Mouse (Mus musculus) brown adipose tissue, adult 24 weeks (tissue): Measurements from ENCODE around the gene Spsb4. TPM values are rescaled to one million over a fixed set of nuclear protein-coding genes. Genes with fewer than 3 reads are reported as not detected.
A peak's percentile ranks its signal among the peaks of the same experiment; 100 is the strongest.

Source experiments
- H3K27ac ChIP-seq: fragments of 200-500 bp; replicated peaks from 2 replicates; pipeline ENCODE4 v1.5.1; 2012; ENCODE audit warnings: low read depth, mild to moderate bottlenecking, low read length
- H3K4me1 ChIP-seq: fragments of 200-500 bp; 2 replicates; pipeline ENCODE4 v1.6.1; 2012; ENCODE audit warnings: low read length, mixed read lengths; ENCODE audit not compliant: control insufficient read depth, insufficient read depth, insufficient read length
- H3K4me3 ChIP-seq: fragments of 200-500 bp; 2 replicates; pipeline ENCODE4 v1.5.1; 2012; ENCODE audit warnings: low read depth, mild to moderate bottlenecking, low read length, moderate library complexity; ENCODE audit not compliant: insufficient read depth
- polyA plus RNA-seq: library from polyadenylated mRNA; stranded (reverse); fragments of >200 nt; gene quantifications from 2 replicates; pipeline ENCODE4 v1.2.4, GENCODE M21; 2012; ENCODE audit not compliant: missing spikeins, insufficient read depth, insufficient read length

The Spsb4 gene
- polyA plus RNA-seq: not detected in 2 replicates

DNA sequence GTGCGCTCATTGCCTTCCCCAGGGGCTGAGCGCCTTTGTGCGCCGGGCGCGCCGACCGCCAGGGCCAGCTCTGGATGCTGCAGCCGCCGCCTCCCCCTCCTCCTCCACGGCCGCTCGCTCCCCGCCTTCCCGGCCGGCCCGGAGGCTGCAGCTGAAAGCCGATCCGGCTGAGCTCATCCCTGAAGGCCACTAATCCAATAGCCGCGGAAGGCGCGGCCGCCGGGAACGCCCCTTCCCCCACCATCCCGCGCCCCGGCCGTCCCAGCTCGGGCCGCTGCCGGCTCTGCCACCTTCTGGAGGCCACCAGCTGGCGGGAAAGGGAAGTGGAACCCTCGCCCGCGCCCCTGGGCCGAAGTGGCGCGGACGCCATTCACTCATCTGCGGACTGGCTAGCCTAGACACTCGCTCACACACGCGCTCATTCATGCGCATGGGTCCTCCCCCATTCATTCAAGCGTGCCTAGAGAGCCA is at the start of gene Spsb4:
TSS of gene Spsb4 (minus strand) at position 167 of the 471 bp plus-strand sequence.
- no peaks in the 10 kb centered on the region; the same call in 1 of the 2 replicates for H3K4me1 ChIP-seq
- peak within 1 kb of the TSS; percentile 46 for H3K4me3 ChIP-seq
- H3K27ac ChIP-seq: no peak within 1 kb of the TSS

DNA sequence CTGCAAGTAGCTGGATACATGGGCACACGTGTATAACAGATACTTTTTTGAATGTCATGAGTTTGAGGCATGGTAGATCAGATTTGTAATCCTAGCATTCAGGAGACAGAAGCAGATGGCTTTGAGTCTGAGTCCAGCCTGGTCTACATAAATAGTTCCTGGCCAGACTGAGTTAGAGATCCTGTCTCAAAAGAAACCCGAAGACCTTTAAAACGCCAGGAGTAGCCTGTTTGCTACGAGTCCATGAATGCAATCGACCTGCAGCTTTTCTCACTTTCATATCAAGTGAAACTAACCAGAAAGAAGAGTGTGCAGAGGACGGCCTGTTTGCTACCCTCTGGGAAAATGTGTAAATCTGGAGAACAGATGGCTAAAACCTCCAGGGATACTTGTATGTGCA is 49.1 kb upstream of the Spsb4 start:
- Histone ChIP-seq H3K4me3 (no peak overlapping the region), H3K27ac (no peak overlapping the region), H3K4me1 (no peaks in the 10 kb centered on the region)

DNA sequence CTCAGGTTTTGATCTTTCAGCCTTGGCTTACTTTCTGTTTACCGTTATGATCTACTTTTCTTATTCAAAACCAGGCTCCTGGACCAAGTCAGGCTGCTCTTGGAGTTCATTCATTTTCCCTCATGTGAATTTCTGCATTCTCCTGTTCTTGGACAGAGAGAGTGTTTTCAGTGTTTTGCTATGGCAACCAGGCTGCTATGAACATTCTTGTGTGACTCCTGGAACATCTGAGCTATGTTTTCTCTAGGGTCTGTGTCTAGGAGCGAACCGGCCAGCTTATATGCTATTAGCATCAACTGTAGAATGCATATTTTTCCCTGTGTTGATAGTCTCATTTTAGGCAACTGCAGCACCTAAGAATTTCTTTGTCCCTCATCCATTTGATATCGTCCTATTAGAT is 47.2 kb upstream of the Spsb4 start:
- H3K27ac ChIP-seq: no peak overlapping the region
- H3K4me1 ChIP-seq: no peaks in the 10 kb centered on the region
- H3K4me3 ChIP-seq: no peak overlapping the region

DNA sequence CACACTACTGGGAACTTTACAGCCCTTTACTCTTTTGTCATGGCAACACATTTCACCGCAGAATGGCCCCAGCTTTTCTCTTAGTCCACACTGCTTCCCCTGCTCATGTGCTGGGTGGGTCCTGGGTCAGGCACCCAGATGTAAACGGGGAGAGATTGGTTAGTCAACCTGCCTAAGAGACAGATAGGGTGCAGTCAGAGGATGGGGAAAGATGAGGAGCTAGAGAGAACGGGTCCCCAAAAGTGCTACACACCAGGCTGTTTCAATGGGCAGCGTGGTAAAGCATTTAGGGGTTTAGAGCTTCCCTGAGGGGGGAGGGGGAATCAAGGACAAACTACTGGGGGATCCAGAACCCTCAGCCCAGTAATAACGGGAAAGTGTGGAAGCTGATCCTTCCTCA is 46.6 kb upstream of the Spsb4 start:
- H3K4me1 ChIP-seq: no peaks in the 10 kb centered on the region
- H3K27ac ChIP-seq: no peak overlapping the region
- no peak overlapping the region for H3K4me3 ChIP-seq

DNA sequence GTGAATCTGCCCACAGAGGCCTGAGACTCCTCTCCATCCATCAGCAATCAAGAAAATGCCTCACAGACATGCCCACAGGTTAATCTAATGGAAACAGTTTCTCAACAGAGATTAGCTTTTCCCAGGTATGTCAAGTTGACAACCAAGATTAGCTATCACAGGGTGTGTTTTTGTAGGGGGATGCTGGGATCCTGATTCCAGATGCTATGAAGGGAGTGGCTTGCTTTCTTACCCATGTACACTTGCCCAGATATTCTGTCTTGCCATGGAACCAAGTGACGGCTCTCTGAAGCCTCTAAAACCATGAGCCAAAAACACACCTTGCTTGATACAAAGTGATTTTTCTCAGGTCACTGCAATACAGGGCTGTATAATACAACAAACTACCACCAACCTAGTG is 45.5 kb upstream of the Spsb4 start:
- H3K4me3 ChIP-seq: no peak overlapping the region
- H3K27ac ChIP-seq: no peak overlapping the region
- H3K4me1 ChIP-seq: no peaks in the 10 kb centered on the region

DNA sequence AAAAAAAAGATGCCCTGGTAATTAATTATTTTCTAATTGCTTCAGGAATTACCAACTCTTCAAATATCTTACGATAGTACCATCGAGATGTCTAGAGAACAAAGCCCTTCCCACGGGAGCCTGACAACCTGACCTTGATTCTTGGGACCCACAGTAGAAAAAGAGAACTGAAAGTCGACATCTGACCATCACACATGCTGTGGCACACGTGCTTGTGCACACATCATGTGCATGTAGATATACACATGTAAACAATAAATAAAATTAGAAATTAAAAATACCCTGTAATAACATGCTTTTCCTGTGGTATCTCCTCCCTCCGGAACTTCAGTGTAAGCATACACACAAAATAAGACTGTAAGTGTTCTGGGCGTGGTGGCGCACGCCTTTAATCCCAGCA is 43.1 kb upstream of the Spsb4 start:
- Histone ChIP-seq H3K4me1 (no peaks in the 10 kb centered on the region), H3K4me3 (no peak overlapping the region), H3K27ac (no peak overlapping the region)

DNA sequence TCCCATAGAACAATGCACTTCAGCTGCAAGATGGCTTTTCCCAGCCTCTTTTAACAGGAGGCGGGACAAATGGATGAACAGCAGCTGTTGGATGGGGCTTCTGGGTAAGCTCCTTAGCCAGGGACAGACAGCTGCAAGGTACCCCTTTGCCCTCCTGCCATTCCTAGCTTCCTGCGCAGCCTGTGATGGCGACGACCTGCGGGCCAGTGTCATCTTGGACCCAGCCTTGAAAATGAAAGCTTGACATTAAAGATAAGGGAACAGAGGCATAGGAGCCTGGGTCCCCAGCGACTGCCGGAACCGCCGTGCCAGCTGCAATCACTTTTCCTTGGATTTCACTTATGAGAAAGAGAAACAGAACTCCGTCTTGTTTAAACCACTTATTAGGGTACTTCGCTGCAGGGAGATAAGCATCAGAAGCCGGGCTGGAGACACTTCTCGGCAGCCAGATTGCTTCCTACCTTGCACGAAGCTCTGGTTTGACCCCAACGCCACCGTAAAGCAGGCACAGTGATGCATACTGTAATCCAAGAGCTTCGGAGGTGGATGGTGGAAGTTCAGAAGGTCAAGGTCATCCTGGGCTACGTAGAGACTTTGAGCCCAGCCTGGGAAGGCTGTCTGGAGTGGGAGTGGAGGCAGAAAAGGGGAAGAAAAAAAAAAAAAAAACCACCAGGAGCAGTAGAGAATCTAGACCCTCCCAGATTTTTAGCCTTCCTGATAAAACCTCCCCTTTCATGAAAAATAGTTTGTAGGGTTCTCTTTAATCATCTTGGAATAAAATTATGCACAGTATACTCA is 38.1 kb upstream of the Spsb4 start:
- Histone ChIP-seq H3K27ac (no peak overlapping the region), H3K4me1 (no peaks in the 10 kb centered on the region), H3K4me3 (no peak overlapping the region)

DNA sequence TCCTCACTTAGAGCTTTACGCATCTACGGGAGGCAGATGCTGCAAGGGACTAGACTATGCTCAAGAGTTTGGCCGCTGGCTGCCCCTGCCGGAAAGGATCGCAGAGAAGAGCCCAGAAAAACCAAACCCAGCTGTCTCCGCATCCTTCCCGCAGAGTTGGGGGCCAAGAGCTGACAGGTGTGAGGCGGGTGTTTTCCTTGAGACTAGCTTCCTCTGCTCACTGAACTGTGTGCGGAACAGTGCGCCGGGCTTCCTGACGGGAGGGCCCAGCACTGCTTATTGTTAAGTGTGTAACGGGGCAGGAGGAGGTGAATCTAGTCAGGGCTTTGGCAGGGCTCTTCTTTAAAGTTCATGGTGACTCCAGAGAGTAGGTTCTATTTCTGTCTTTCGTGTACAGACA is 37.3 kb upstream of the Spsb4 start:
- Histone ChIP-seq H3K4me1 (no peaks in the 10 kb centered on the region), H3K4me3 (no peak overlapping the region), H3K27ac (no peak overlapping the region)

DNA sequence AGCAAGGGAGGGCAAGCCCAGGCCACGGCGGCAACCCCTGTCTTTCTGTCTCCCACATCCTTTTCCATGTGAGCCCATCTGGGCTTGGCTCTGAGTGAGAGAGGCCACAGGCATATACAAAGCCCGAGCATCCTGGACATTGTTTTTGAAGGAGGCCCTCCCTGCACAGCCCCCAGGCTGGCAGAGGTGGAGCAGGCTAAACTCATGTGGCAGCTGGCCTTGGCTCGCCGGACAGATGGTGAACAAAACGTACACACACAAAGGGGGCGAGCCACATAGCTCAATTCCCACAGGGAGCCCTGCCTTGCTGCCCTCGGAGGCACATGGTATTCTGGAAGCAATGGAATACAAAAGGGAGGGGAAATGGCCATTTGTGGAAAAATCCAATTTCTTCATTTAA is 32.5 kb upstream of the Spsb4 start:
- H3K27ac ChIP-seq: no peak overlapping the region
- H3K4me3 ChIP-seq: no peak overlapping the region

DNA sequence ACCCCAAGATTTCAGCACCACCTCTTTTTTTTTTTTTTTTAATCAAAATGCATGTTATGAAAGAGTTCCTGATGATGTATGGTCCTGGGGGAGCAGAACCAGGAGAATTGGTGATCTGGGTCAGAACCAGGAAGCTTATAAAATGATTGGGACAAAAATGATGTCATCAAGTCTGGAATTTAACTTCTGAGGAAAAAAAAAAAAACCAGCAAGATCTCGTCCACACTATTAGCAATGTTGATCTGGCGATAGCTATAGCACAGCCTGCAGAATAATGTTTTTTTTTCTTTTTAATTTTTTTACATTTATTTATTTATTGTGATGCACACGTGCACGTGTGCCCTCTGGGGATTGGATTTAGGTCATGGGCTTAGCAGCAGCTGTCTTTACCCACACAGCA is 27.6 kb upstream of the Spsb4 start:
- Histone ChIP-seq H3K4me3 (no peak overlapping the region), H3K4me1 (no peaks in the 10 kb centered on the region), H3K27ac (no peak overlapping the region)

More for the DNA sequence above, 32.5 kb upstream of the Spsb4 start:
- no peaks in the 10 kb centered on the region for H3K4me1 ChIP-seq

DNA sequence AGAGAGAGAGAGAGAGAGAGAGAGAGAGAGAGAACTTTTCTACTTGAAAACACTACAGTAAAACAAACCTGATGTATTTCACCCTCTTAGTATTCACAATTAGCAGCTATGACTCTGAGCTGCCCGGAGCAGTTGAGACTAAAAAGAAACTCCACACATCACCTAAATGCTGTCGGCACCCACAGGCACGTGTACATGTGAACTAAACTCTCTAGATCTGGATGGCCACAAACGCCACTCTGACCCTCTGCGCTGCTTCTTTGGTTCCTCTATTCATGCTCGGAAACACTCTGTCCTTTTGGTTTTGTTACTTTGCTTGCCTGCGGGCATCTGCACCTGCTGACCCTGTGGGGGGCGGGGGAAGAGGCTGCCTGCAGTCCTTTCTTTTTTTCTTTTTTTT is 23.0 kb upstream of the Spsb4 start:
- no peak overlapping the region for H3K4me3 ChIP-seq
- H3K4me1 ChIP-seq: no peaks in the 10 kb centered on the region
- no peak overlapping the region for H3K27ac ChIP-seq

DNA sequence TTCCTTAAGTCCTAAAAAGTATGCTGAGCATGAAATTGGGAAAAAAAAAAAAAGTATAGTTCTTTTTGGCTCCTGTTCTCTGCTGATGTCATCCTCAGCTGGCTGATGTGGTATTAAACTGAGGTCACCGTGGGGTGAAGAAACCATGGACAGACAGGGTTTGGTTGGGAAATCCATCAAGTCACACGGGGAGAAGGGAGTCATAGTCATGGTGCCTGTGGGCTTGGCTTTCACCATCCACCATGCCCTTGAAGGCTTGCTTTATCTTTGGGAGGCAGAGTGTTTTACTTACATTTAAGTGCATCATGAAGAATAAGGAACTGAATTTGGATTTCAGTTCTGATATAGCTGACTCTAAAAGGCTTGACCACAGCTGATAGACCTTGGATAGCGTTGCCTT is 19.4 kb upstream of the Spsb4 start:
- no peak overlapping the region for H3K27ac ChIP-seq
- H3K4me3 ChIP-seq: no peak overlapping the region

DNA sequence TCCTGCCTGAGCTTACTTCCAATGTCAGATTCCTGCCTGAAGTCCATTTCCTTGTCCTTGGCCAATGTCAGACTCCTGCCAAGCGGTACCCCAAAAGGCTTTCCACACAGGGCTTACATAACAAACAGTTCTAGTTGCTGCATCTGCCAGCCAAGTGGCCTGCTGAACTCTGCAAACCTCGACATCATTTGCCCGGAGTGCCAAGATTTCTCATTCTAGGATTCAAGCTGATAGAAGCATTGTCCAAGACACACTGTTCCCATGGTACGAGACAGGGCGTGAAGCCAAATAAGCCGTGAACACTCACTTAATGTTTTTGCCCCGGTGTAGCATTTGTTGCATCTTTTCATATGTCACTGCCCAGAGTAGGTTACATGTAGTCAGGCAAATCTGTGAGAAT is 18.0 kb upstream of the Spsb4 start:
- Histone ChIP-seq H3K27ac (no peak overlapping the region), H3K4me1 (no peaks in the 10 kb centered on the region), H3K4me3 (no peak overlapping the region)

More for the DNA sequence above, 19.4 kb upstream of the Spsb4 start:
- no peaks in the 10 kb centered on the region for H3K4me1 ChIP-seq

DNA sequence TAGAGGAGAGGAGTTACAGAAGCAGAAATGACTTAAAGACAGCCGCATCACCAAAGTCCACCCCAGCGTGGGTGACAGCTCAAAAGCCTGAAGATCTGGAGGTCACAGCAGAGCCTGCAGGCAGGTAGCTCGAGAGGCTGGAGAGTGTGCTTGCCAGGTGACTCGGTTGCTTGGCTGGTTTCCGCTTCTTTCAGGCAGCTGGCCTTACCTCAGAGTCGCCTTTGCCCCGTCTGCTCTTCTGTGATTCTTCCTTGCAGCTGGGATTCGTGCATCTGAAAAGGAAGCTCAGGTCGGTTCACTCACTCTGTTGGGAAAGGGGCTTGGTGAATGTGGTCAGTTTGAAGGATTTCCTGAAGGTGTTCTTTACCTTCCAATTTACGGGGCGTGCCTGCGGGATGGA is 8.7 kb upstream of the Spsb4 start:
- Histone ChIP-seq H3K4me1 (no peaks in the 10 kb centered on the region), H3K27ac (no peak overlapping the region), H3K4me3 (no peak overlapping the region)

DNA sequence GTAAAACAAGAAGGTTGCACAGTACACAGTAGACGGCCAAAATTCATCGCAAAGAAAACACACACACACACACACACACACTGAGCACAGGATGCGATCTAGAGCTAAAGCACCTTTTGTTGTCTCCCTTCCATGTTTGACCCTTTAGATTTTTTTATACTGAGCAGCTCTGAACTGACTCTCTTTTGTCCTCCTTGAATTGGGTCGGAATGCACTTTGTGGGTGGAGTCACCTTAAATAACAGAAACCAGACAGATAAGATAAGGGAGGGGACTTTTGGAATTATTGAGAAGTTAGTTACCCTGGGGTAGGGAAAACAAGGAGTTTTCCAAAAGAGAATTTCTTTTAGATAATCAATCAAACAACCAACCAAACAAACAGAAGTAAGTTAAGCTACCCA is 7.4 kb upstream of the Spsb4 start:
- Histone ChIP-seq H3K4me3 (no peak overlapping the region), H3K4me1 (no peaks in the 10 kb centered on the region), H3K27ac (no peak overlapping the region)

DNA sequence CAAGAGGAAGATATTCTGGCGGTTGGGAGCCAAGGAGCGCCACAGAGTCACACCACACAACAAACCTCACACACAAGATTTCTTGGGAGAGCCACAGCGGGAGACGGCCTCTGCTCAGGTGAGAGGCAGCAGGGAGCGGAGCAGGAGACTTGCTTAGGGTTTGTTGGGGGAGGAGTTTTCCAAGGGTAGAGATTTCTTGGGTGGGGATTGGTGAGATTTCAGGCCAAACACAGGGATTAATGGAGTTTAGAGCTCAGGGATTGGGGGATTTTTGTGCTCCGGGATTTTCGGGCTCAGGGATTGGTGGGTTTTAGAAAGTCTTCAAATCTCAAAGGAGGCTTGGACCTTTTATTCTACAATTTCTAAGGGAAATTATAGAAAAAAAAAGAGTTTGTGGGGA is 5.8 kb upstream of the Spsb4 start:
- no peak overlapping the region for H3K4me3 ChIP-seq
- no peaks in the 10 kb centered on the region for H3K4me1 ChIP-seq
- H3K27ac ChIP-seq: no peak overlapping the region
